Mouse (Mus musculus) cortical plate, adult 2 months (tissue): ENCODE data around the gene Styk1. TPM values are rescaled to one million over a fixed set of nuclear protein-coding genes. Genes with fewer than 3 reads are reported as not detected.

Source experiments
- H3K27ac ChIP-seq: fragments of 200-500 bp; 2 replicates; pipeline ENCODE4 v1.5.1; 2012; ENCODE audit warnings: low read length, control low read depth, inconsistent platforms; ENCODE audit not compliant: insufficient read depth
- H3K4me1 ChIP-seq: fragments of 200-500 bp; 2 replicates; pipeline ENCODE4 v1.6.1; 2011; ENCODE audit warnings: low read length; ENCODE audit not compliant: control insufficient read depth, insufficient read depth
- H3K4me3 ChIP-seq: fragments of 200-500 bp; 2 replicates; pipeline ENCODE4 v1.5.1; 2011; ENCODE audit warnings: mild to moderate bottlenecking, low read length, control low read depth; ENCODE audit not compliant: insufficient read depth
- CTCF ChIP-seq: fragments of 200-500 bp; IDR thresholded peaks from 2 replicates; pipeline ENCODE4 v1.5.1; 2011; ENCODE audit warnings: mild to moderate bottlenecking, control low read depth, low read length; ENCODE audit not compliant: insufficient read depth; ENCODE audit errors: extremely low read depth
- POLR2A ChIP-seq: fragments of 200-500 bp; IDR thresholded peaks from 2 replicates; pipeline ENCODE4 v1.6.1; 2011; ENCODE audit warnings: mild to moderate bottlenecking, low read length, control low read depth; ENCODE audit not compliant: insufficient read depth; ENCODE audit errors: extremely low read depth
- polyA plus RNA-seq: library from polyadenylated mRNA; depleted of rRNA; stranded (reverse); fragments of >200 nt; gene quantifications from 2 replicates; pipeline ENCODE4 v1.2.3, GENCODE M21; 2012; rRNA removed

Styk1 gene
- 0.09 and 0.13 TPM in 2 replicates for polyA plus RNA-seq

- H3K27ac ChIP-seq: no peak within 1 kb of the TSS
- TF ChIP-seq POLR2A: no peak
- peak; percentile 74 for TF ChIP-seq CTCF
- H3K4me1 ChIP-seq: no peaks in the 10 kb centered on the region
- no peak within 1 kb of the TSS; the same call in 1 of the 2 replicates for H3K4me3 ChIP-seq
Measured at GRCm38 (mm10) chr6:131353352-131353919, at the start of gene Styk1. TSS of gene Styk1 (minus strand) at chr6:131353597.

- Histone ChIP-seq H3K4me3 (no peak overlapping the region), H3K27ac (no peak overlapping the region; the same call in 1 of the 2 replicates), H3K4me1 (peaks cover 2% of the 10 kb centered on the region; the same call in 1 of the 2 replicates)
- no peak for TF ChIP-seq CTCF
- no peak for TF ChIP-seq POLR2A
Measured at GRCm38 (mm10) chr6:131403036-131403435, 49.6 kb upstream of the Styk1 start.

- Histone ChIP-seq H3K27ac (no peak overlapping the region; the same call in 1 of the 2 replicates), H3K4me3 (no peak overlapping the region), H3K4me1 (peaks cover 2% of the 10 kb centered on the region; the same call in 1 of the 2 replicates)
- TF ChIP-seq CTCF (no peak), POLR2A (no peak)
Measured at GRCm38 (mm10) chr6:131402606-131403005, 49.2 kb upstream of the Styk1 start.

- no peak for TF ChIP-seq CTCF
- TF ChIP-seq POLR2A: no peak
- H3K27ac ChIP-seq: no peak overlapping the region
- H3K4me1 ChIP-seq: peaks cover 2% of the 10 kb centered on the region; the same call in 1 of the 2 replicates
- H3K4me3 ChIP-seq: no peak overlapping the region
Measured at GRCm38 (mm10) chr6:131401259-131401658, 47.9 kb upstream of the Styk1 start.

GRCm38 (mm10) chr6:131396650-131397049 lies 43.3 kb upstream of the Styk1 start:
- no peak overlapping the region for H3K4me3 ChIP-seq
- no peak overlapping the region for H3K27ac ChIP-seq
- no peak for TF ChIP-seq POLR2A
- no peak for TF ChIP-seq CTCF
- no peaks in the 10 kb centered on the region for H3K4me1 ChIP-seq

GRCm38 (mm10) chr6:131393873-131394660 lies 40.7 kb upstream of the Styk1 start:
- Histone ChIP-seq H3K27ac (no peak overlapping the region), H3K4me3 (no peak overlapping the region), H3K4me1 (no peaks in the 10 kb centered on the region)
- TF ChIP-seq POLR2A: no peak
- no peak for TF ChIP-seq CTCF

GRCm38 (mm10) chr6:131388040-131389021 lies 34.9 kb upstream of the Styk1 start, which contains the start of gene Ybx3:
TSS of gene Ybx3 (minus strand) at chr6:131388476.
- Histone ChIP-seq H3K4me1 (peaks cover 2% of the 10 kb centered on the region; the same call in 1 of the 2 replicates), H3K4me3 (peak within 1 kb of the TSS; percentile 46)
- TF ChIP-seq POLR2A: no peak
- TF ChIP-seq CTCF: no peak

GRCm38 (mm10) chr6:131387221-131388039 lies 34.0 kb upstream of the Styk1 start:
- H3K27ac ChIP-seq: no peak overlapping the region
- TF ChIP-seq POLR2A: no peak
- no peak for TF ChIP-seq CTCF

More at GRCm38 (mm10) chr6:131388040-131389021, 34.9 kb upstream of the Styk1 start, which contains the start of gene Ybx3:
- H3K27ac ChIP-seq: peak within 1 kb of the TSS; percentile 94

More at GRCm38 (mm10) chr6:131387221-131388039, 34.0 kb upstream of the Styk1 start:
- peaks cover 4% of the 10 kb centered on the region; the same call in 1 of the 2 replicates for H3K4me1 ChIP-seq
- H3K4me3 ChIP-seq: peak overlapping the region; percentile 46
